Mouse (Mus musculus): ENCODE data around the gene Mylpf.
A peak's percentile ranks its signal among the peaks of the same experiment; 100 is the strongest.
"Not testable (repeated sequence)": the region's sequence is repeated elsewhere in the genome, so short reads cannot be mapped to it uniquely, and the experiment has no call there.

Gene Mylpf

DNA sequence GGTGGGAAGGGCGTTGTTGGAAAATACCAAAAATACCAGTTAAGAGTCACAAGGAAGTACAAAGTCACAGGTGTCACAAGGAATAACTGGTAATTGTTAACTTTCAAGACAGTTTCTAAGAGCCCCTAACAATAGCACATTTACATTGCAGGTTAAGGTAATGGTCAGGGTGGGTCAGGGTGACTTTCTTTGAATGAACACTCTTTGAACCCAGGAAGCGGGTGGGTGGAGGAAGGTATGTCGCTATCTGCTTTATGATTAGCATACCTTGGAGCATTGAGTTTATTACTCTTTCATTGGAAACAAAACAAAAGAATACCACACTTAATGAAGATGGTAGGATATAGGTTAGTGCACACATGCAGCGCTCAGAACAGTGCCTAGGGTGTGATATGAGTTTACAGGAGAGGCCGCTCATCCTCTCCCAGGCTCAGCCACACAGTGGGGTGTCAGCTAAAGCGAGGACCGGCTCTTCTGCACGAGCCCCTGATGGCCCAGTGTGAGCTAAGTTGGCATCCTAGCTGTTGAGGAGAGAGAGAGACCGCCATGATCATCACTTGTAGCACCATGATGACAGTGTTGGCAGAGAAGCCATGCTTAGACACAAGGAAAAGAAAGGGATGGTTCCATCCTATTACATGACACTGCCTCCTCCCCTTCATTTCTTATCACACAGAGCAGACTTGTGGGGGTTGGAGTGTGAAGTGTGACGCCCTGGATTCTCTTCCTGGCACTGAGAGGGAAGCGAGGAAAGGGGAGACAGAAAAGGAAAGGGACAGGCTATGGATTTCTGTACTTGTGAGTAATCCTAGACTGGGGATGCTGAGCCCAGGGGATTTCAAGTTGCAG lies 16.7 kb downstream of the Mylpf start:
- no peak for DNase-seq (ENCODE audit: low read depth, low spot score)

- peak; percentile 88 for DNase-seq (ENCODE audit: low read depth, low spot score)
Measured at GRCm38 (mm10) chr7:127228615-127229303, 20.1 kb downstream of the Mylpf start.

DNA sequence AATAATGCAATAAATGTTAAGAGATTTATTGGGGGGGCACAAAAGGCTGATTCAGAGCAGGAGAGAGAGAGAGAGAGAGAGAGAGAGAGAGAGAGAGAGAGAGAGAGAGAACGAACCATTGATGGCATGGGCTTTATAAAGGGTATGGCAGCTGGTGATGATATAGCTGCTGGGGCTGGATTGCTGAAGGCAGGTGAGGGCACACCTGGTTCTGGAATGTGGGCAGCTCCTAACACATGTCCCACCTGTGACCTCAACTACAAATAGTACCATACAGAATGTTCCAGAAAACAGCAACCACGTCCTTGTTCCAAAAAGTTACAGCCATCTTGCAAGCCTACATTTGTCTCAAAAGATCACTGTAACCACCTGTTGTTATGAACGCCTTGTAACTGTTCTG lies 22.7 kb downstream of the Mylpf start:
- no peak for DNase-seq (ENCODE audit: low read depth, low spot score)

GRCm38 (mm10) chr7:127231826-127232621 lies 23.3 kb downstream of the Mylpf start:
- peak; percentile 25 for DNase-seq (ENCODE audit: low read depth, low spot score)

- peak; percentile 78 for DNase-seq (ENCODE audit: low read depth, low spot score)
Measured at GRCm38 (mm10) chr7:127232622-127233367, 24.1 kb downstream of the Mylpf start, which contains the start of the genes Zfp553 and Sept1. Gene Zfp553, plus strand, starts transcription at chr7:127233061. Gene Sept1, minus strand, starts transcription at chr7:127233130.

GRCm38 (mm10) chr7:127233368-127233749 lies 24.7 kb downstream of the Mylpf start:
- peak; percentile 31 for DNase-seq (ENCODE audit: low read depth, low spot score)

DNA sequence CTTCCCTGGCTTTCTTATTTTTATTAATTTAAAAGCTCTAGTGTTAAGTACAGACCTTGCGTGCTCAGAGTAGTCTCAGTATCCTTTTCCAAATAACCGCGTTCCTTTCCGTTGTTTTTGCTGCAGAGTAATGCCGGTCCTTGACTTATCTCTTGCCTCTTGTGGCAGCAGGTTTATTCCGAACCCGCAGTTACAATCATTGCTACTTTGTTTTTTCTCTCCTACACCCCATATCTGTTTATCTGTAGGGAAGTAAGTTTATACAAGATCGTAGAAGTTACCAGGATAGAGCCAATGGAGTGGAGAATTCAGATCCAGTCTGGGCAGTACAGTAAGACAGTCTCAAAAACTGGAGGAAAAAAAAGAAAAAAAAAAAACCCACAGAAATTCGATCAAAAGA lies 25.1 kb downstream of the Mylpf start:
- DNase-seq (ENCODE audit: low read depth, low spot score) = no peak

- DNase-seq (ENCODE audit: low read depth, low spot score) = no peak
Measured at GRCm38 (mm10) chr7:127234777-127235176, 26.1 kb downstream of the Mylpf start.

GRCm38 (mm10) chr7:127243361-127243867 lies 34.7 kb downstream of the Mylpf start:
- peak; percentile 60 for DNase-seq (ENCODE audit: low read depth, low spot score)

DNA sequence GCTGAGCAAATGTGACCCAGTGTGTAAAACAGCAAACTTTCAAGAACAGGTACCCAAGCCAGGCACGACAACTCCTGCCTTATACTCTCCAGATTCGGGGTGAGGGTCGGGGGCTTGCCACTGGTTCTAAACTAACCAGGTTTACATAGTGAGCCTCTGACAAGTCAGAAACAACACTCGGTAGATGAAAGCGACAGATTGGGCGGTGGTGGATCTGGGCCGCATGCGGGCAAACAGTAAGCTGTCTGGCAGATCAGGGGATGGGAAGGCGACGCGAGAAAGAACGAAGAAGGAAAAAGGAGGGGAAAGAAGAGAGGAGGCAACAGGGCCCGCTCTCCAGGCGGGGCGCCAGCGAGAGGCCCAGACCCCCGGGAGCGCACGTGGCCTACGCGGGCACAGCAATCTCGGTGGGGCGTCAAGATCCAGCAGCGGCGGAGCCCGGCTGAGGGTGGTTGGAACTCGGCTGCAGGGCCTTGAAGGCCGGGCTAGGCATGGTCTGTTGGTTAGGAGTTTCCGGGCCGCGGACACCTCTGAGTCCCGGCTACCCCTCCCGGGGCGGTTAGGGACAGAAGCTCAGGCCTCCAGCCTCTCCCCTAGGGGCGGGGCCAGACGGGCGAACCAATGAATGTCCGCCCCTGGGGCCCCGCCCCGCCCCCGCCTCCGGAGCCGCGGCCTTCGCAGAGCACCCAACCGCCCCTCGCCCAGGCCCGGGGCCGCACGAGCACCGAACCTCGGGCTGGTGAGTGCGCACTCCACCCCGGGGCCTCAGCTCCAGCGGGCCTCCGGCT lies 35.4 kb downstream of the Mylpf start, which contains the start of gene Zfp771:
Zfp771 (plus strand) TSS at position 405 of the 788 bp plus-strand sequence.
- DNase-seq (ENCODE audit: low read depth, low spot score) = peak; percentile 89

DNA sequence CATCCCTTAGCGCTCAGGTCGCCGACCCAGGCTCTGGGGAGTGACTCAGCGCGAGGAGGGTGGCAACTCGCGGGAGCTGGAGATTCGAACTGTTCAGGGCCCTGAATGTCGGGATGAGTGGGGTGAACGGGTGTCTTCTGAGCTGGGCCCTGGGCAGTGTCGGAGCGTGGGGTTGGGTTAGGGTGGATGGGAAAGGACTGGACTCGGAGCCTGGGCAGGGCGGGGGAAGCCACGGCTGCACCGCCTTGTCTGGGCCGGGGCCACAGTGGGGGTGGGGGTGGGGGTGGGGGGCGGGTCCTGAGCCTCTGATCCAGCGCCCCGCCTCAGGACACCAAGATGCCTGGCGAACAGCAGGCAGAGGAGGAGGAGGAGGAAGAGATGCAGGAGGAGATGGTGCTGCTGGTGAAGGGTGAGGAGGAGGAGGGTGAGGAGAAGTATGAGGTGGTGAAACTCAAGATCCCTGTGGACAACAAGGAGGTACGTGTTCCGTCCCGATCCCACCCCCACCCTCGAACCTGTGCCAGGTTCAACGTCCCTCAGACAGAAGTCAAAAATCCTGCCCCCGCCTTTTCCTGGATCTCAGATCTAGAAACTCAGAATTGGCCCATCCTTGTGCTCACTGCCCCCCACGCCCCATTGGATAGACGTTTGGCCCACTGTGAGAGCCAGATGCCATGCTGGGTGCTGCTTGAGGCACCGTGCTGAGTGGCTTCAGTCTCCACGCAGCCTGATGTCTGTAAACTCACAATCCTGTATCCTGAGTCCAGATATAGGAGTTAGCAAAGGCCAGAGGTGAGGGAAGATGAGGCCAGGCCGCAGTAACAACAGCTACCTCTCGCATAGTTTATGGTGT lies 36.2 kb downstream of the Mylpf start:
- peak; percentile 33 for DNase-seq (ENCODE audit: low read depth, low spot score)

GRCm38 (mm10) chr7:127250511-127250910 lies 41.8 kb downstream of the Mylpf start:
- DNase-seq (ENCODE audit: low read depth, low spot score) = not testable (repeated sequence)

DNA sequence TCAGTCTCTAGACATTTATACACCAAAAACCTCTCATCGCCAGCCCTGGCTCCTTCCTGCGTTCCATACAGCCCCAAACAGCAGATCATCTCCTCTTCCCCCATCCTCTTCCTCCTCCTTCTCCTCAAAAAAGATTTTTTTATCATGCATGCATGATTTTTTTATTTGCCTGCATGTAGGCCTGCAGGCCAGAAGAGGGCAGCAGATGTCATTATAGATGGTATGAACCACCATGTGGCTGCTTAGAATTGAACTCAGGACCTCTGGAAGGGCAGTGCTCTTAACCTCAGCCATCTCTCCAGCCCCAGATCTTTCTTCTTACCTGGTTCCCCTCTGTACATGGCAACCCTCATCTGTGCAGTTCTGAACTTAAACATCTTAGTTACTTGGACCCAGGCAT lies 43.7 kb downstream of the Mylpf start:
- DNase-seq (ENCODE audit: low read depth, low spot score) = peak; percentile 59

DNA sequence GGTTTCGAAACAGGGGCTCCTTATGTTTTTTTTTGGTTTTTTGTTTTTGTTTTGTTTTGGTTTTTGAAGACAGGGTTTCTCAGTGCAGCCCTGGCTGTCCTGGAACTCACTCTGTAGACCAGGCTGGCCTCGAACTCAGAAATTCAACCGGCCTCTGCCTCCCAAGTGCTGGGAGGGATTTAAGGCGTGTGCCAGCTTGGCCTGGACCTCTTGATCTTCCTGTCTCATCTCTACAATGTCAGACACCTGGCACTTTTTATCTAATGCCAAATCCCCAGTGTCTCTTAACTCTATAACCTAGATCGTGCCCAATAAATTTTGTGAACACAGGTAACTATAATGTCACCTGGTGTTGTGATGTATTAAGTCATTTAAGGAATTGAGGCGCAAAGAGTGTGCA lies 44.7 kb downstream of the Mylpf start:
- DNase-seq (ENCODE audit: low read depth, low spot score) = no peak

DNA sequence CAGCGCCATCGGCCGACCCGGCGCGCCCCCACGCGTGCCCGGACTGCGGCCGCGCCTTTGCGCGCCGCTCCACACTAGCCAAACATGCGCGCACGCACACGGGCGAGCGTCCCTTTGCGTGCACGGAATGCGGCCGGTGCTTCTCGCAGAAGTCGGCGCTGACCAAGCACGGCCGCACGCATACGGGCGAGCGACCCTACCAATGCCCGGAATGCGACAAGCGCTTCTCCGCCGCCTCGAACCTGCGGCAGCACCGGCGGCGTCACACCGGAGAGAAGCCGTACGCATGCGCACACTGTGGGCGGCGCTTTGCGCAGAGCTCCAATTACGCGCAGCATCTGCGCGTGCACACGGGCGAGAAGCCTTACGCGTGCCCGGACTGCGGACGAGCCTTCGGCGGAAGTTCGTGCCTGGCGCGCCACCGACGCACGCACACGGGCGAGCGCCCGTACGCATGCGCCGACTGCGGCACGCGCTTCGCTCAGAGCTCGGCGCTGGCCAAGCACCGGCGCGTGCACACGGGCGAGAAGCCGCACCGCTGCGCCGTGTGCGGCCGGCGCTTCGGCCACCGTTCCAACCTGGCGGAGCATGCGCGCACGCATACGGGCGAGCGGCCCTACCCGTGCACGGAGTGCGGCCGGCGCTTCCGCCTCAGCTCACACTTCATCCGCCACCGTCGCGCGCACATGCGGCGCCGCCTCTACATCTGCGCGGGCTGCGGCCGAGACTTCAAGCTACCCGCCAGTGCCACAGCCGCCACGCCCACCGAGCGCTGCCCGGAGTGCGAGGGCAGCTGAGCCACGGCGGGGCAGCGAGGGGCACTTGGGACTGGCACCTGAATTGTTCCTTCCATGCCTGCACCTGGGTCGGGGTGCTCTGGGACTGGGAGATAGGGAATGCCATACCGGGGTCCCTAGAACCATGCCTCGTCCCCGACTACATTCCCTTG lies 45.4 kb downstream of the Mylpf start:
- peak; percentile 82 for DNase-seq (ENCODE audit: low read depth, low spot score)

DNA sequence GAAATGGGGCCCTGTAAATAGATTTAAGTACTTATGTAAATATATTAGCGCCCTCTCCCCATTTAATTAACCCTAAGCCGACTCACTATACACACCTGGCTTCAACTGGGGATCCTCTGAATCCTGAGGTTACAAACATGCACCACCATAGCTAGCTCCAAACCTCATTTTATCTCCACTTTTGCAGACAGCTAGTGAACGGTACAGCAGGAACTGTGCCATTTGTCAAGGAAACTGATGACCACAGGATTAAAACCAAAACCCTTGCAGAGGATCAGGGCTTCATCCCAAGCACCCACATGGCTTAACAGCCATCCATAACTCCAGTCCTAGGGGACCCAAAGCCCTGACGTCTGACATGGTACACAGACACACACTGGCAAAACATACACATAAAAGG lies 46.3 kb downstream of the Mylpf start:
- DNase-seq (ENCODE audit: low read depth, low spot score) = no peak

DNA sequence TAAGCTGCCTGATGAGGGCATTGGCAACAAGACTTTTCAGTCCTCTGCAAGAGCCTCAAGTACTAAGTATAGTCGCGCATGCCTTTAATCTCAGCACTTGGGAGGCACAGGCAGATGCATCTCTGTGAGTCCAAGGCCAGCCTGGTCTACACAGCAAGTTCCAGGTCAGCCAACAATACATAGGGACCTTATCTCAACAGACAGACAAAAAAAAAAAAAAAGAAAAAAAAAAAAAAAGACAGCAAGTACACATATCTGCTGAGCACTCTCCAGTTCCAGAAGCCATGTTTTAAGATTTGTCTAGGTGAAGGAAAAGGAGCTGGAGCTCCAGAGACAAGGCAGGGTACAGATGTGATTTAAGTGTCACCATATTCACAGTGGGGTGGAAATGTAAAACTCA lies 47.3 kb downstream of the Mylpf start:
- DNase-seq (ENCODE audit: low read depth, low spot score) = no peak

DNA sequence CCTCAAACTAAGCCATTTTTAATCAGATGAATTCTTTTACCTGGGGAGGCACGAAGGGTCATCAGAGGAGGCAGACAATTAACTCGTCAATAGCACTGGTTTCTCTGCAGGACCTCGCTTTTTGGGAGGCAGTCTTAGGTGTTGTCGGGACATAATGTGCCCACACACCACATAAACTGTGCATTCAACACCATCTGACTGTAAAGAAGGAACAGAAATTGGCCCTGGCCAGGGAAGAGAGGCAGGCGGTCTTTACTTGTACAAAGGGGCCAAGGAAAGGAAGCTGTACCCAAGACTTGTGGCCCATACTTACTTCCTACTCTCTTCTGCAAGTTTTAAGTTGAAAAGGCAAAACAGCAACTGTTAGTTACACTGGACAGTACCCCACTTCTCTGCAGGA lies 47.8 kb downstream of the Mylpf start:
- DNase-seq (ENCODE audit: low read depth, low spot score) = no peak

All from 3T3-L1 (cell line).